Mouse (Mus musculus) MEL (cell line): ENCODE measurements at regions not wholly inside any gene's neighbourhood (a gene's known extent, or its start where the extent isn't known, plus 50 kb on each side); places are given as distances from the start of the nearest gene placed in this dataset.

ENCODE experiments used
- DNase-seq: peaks from one replicate; pipeline ENCODE4 v3.0.0; 2011; ENCODE audit warnings: low read depth, low spot score
- H3K27ac ChIP-seq: 2 replicates; pipeline ENCODE4 v1.5.1; 2012; ENCODE audit warnings: low read depth, mild to moderate bottlenecking, control low read depth, low read length, moderate library complexity; ENCODE audit not compliant: control insufficient read depth
- H3K27me3 ChIP-seq, 2 experiments: fragments of 150-350 bp in 1 of 2; sonication (generic) in 1 of 2; 2 replicates each; pipeline ENCODE4 v1.6.1; 2012; ENCODE audit warnings: low read length in 2 of 2, mild to moderate bottlenecking in 2 of 2, improper control_type of control experiment in 1 of 2, moderate library complexity in 1 of 2; ENCODE audit not compliant: insufficient read depth in 2 of 2, control insufficient read depth in 1 of 2
- H3K36me3 ChIP-seq, 2 experiments: 2 replicates each; pipeline ENCODE4 v1.6.1; 2012 to 2014; ENCODE audit warnings: low read length in 2 of 2, improper control_type of control experiment in 1 of 2, inconsistent platforms in 1 of 2, mild to moderate bottlenecking in 1 of 2; ENCODE audit not compliant: insufficient read depth in 2 of 2, control insufficient read depth in 1 of 2
- H3K4me1 ChIP-seq, 2 experiments: fragments of 150-350 bp in 1 of 2; sonication (generic) in 1 of 2; 2 replicates each; pipeline ENCODE4 v1.6.1; 2012; ENCODE audit warnings: low read length in 2 of 2, improper control_type of control experiment in 1 of 2, mild to moderate bottlenecking in 1 of 2; ENCODE audit not compliant: insufficient read depth in 2 of 2, control insufficient read depth in 1 of 2
- H3K4me3 ChIP-seq, 2 experiments: fragments of 150-350 bp in 1 of 2; sonication (generic) in 1 of 2; 2 replicates each; pipeline ENCODE4 v1.5.1; 2012; ENCODE audit warnings: low read depth in 2 of 2, low read length in 2 of 2, mild to moderate bottlenecking in 2 of 2, moderate library complexity in 2 of 2, control low read depth in 1 of 2, improper control_type of control experiment in 1 of 2; ENCODE audit not compliant: control insufficient read depth in 1 of 2, insufficient read depth in 1 of 2
- H3K79me2 ChIP-seq: 2 replicates; pipeline ENCODE4 v1.6.1; 2012; ENCODE audit warnings: mild to moderate bottlenecking, low read length, moderate library complexity; ENCODE audit not compliant: control insufficient read depth, poor library complexity, insufficient read depth
- H3K9ac ChIP-seq: 2 replicates; pipeline ENCODE4 v1.6.1; 2012; ENCODE audit warnings: low read depth, mild to moderate bottlenecking, control low read depth, low read length, moderate library complexity; ENCODE audit not compliant: control insufficient read depth, poor library complexity, severe bottlenecking
- H3K9me3 ChIP-seq: fragments of 150-350 bp; sonication (generic); replicated peaks from 2 replicates; pipeline ENCODE4 v1.6.1; 2012; ENCODE audit warnings: mild to moderate bottlenecking, low read length, improper control_type of control experiment, moderate library complexity; ENCODE audit not compliant: insufficient read depth
- E2F4 ChIP-seq: IDR thresholded peaks from 2 replicates; pipeline ENCODE4 v1.6.1; 2011; ENCODE audit warnings: low read depth, low read length, improper control_type of control experiment, borderline replicate concordance
- ETS1 ChIP-seq: IDR thresholded peaks from 2 replicates; pipeline ENCODE4 v1.6.1; 2012; ENCODE audit warnings: low read depth, mild to moderate bottlenecking, inconsistent platforms, low read length, improper control_type of control experiment, moderate library complexity
- GABPA ChIP-seq: IDR thresholded peaks from 2 replicates; pipeline ENCODE4 v1.6.1; 2012; ENCODE audit warnings: low read depth, mild to moderate bottlenecking, inconsistent platforms, low read length, improper control_type of control experiment, moderate library complexity
- HCFC1 ChIP-seq: IDR thresholded peaks from 2 replicates; pipeline ENCODE4 v1.6.1; 2012; ENCODE audit warnings: low read depth, mild to moderate bottlenecking, inconsistent platforms, low read length, improper control_type of control experiment, moderate library complexity
- JUND ChIP-seq: IDR thresholded peaks from 2 replicates; pipeline ENCODE4 v1.6.1; 2011; ENCODE audit warnings: low read depth, mild to moderate bottlenecking, improper control_type of control experiment, low read length
- KAT2A ChIP-seq: conservative IDR thresholded peaks from 2 replicates; pipeline ENCODE4 v1.6.1; 2012; ENCODE audit warnings: low read depth, low read length, improper control_type of control experiment, inconsistent platforms
- MAZ ChIP-seq: IDR thresholded peaks from 2 replicates; pipeline ENCODE4 v1.6.1; 2012; ENCODE audit warnings: low read depth, mild to moderate bottlenecking, inconsistent platforms, low read length, improper control_type of control experiment
- MYC ChIP-seq: IDR thresholded peaks from 2 replicates; pipeline ENCODE4 v1.6.1; 2011; ENCODE audit warnings: low read depth, mild to moderate bottlenecking, low read length, improper control_type of control experiment, moderate library complexity
- NELFE ChIP-seq: IDR thresholded peaks from 2 replicates; pipeline ENCODE4 v1.6.1; 2011; ENCODE audit warnings: low read depth, low read length, improper control_type of control experiment
- POLR2A ChIP-seq, 2 experiments: IDR thresholded peaks; 2 replicates each; pipeline ENCODE4 v1.6.1; 2011 to 2012; ENCODE audit warnings: low read length in 2 of 2, mild to moderate bottlenecking in 2 of 2, control low read depth in 1 of 2, improper control_type of control experiment in 1 of 2, low read depth in 1 of 2, moderate library complexity in 1 of 2; ENCODE audit not compliant: control insufficient read depth in 1 of 2, insufficient read depth in 1 of 2, poor library complexity in 1 of 2
- POLR2AphosphoS5 ChIP-seq: IDR thresholded peaks from 2 replicates; pipeline ENCODE4 v1.6.1; 2012; ENCODE audit warnings: low read depth, borderline replicate concordance, mild to moderate bottlenecking, inconsistent platforms, low read length, moderate library complexity, mixed read lengths
- SIN3A ChIP-seq: IDR thresholded peaks from 2 replicates; pipeline ENCODE4 v1.6.1; 2012; ENCODE audit warnings: low read length, improper control_type of control experiment, inconsistent platforms
- TAL1 ChIP-seq: IDR thresholded peaks from 2 replicates; pipeline ENCODE4 v1.6.1; 2012; ENCODE audit warnings: mild to moderate bottlenecking, inconsistent platforms, low read length, moderate library complexity, mixed read lengths
- UBTF ChIP-seq: IDR thresholded peaks from 2 replicates; pipeline ENCODE4 v1.6.1; 2012; ENCODE audit warnings: low read depth, mild to moderate bottlenecking, inconsistent platforms, low read length, improper control_type of control experiment, moderate library complexity, borderline replicate concordance; ENCODE audit not compliant: insufficient read depth
- USF2 ChIP-seq, 2 experiments: IDR thresholded peaks; 2 replicates each; pipeline ENCODE4 v1.6.1; 2011 to 2012; ENCODE audit warnings: improper control_type of control experiment in 2 of 2, low read length in 2 of 2, borderline replicate concordance in 1 of 2, inconsistent platforms in 1 of 2, low read depth in 1 of 2, mild to moderate bottlenecking in 1 of 2; ENCODE audit not compliant: insufficient read depth in 1 of 2
- ZC3H11A ChIP-seq: IDR thresholded peaks from 2 replicates; pipeline ENCODE4 v1.6.1; 2012; ENCODE audit warnings: low read depth, mild to moderate bottlenecking, inconsistent platforms, low read length, improper control_type of control experiment
- ZKSCAN1 ChIP-seq: IDR thresholded peaks from 2 replicates; pipeline ENCODE4 v1.6.1; 2012; ENCODE audit warnings: low read depth, mild to moderate bottlenecking, inconsistent platforms, low read length, improper control_type of control experiment, moderate library complexity

DNA sequence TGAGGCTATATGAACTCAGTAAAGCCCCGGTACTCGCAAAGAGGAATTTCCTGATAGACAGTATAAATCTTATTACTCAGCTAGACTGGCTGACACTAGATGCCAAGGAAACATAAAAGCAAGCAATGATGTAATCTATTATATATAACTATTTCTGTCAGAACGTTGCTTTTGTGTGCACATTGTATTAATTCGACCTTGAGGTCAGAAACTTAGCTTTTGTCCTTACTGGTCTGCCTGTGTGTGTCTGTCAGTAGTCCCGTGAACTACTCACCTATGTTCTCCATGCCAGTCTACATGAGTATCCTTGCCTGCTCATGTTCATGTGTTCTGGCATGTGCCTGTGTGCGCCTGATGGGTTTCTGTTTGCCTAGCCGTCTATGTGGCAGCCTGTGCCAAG lies 70.5 kb downstream of the Tmx1 start:
- DNase-seq, result no peak
- TF ChIP-seq POLR2A (IDR thresholded peaks at IDR 0.05; ENCODE audit: control insufficient read depth in 1 of 2, insufficient read depth in 1 of 2, low read depth in 1 of 2, low read length in 2 of 2, poor library complexity in 1 of 2) (no peak), ZKSCAN1 (no peak), ETS1 (no peak), HCFC1 (no peak), E2F4 (no peak), SIN3A (no peak)
- no peak overlapping the region for H3K27ac ChIP-seq
- H3K9me3 ChIP-seq, result no peaks in the 10 kb centered on the region
- H3K4me1 ChIP-seq, result no peaks in the 10 kb centered on the region
- no peak overlapping the region for H3K4me3 ChIP-seq
- H3K36me3 ChIP-seq, result no peaks in the 10 kb centered on the region
- no peak overlapping the region for H3K9ac ChIP-seq
- H3K79me2 ChIP-seq, result no peaks in the 10 kb centered on the region
- peaks cover 2 to 4% of the 10 kb centered on the region in 2 experiments; a peak in 3 of 4 replicates for H3K27me3 ChIP-seq

DNA sequence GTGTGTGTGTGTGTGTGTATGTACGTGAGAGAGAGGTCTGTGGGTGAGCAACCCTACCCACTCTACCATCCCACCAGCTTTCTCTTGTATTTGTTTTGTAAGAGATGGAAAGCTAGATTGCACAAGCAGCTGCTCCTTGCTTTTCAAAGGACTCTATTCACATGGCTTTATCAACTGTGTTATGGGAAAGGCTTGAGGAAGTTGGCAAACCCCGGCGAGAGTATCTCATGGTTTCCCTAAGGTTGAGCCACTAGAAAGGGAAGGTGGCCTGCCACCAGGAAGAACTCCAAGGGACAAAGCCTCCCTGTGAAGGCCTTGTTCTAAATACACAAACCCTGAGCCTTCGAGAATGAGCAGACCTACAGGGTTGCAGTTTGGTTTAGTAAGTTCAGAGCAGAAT lies 71.8 kb downstream of the Tmx1 start:
- no peak for DNase-seq
- TF ChIP-seq TAL1 (no peak), MYC (no peak), POLR2A (IDR thresholded peaks at IDR 0.05; ENCODE audit: control insufficient read depth in 1 of 2, insufficient read depth in 1 of 2, low read depth in 1 of 2, low read length in 2 of 2, poor library complexity in 1 of 2) (no peak), JUND (no peak), KAT2A (no peak), NELFE (no peak), MAZ (no peak), POLR2AphosphoS5 (no peak), UBTF (no peak), USF2 (IDR thresholded peaks at IDR 0.05; ENCODE audit: borderline replicate concordance in 1 of 2, insufficient read depth in 1 of 2, low read depth in 1 of 2, low read length in 2 of 2) (no peak), SIN3A (no peak), GABPA (no peak), ZKSCAN1 (no peak), ZC3H11A (no peak)
- Histone ChIP-seq H3K9ac (no peak overlapping the region), H3K79me2 (no peaks in the 10 kb centered on the region), H3K4me1 (no peaks in the 10 kb centered on the region), H3K27me3 (peaks cover 1 to 2% of the 10 kb centered on the region in 2 experiments; a peak in 3 of 4 replicates), H3K9me3 (no peaks in the 10 kb centered on the region), H3K4me3 (no peak overlapping the region), H3K27ac (no peak overlapping the region), H3K36me3 (no peaks in the 10 kb centered on the region)
